Mouse (Mus musculus): Measurements from ENCODE around the gene Cnnm2. TPM values are rescaled to one million over a fixed set of nuclear protein-coding genes. Genes with fewer than 3 reads are reported as not detected.

Cnnm2 gene
- polyA plus RNA-seq, 1 experiment from 2014 or later = 1.9 TPM

DNA sequence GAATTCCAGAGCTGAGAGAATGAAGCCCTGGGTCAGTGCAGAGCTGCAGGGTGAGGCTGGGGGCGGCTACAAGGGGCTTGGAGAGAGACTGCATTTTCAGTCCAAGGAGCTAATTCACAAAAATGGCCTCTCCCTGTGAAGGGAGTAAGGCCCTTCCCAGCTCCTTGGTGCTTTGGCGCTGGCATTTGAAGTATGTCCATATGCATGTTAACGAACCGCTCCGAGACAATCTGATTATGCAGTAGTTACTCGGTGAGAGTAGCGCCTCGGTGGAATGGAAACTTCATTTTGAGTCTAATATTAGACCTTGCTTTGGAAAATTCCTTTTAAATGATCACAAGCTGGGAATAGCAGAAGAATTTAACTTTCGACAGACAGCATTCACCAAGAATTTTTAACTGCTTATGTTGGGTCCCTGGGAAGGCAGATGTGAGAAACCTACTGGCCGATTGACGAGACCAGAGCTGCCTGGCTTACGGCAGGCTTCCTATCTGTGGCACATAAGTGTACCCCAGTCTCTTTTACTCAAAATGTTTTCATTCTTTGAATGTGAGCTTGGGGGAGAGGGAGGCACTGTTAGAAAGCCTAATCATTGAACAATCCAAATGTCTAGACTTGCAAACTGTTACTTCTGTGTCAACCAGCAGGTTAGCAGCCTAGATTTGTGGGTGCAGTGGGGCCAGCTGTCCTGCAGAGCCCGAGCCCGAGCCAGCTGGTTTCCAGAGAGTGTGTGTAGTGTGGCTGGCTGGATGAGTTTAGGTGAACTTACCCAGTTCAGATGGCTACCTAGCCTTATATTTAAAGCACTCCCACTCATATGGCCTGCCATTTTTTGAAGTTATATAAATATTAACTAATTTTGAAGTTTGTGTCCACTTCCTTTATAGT lies 87.2 kb downstream of the Cnnm2 start:
- Histone ChIP-seq H3K4me2 (no peak overlapping the region), H3K4me1 (replicated peaks; ENCODE audit: control insufficient read depth, insufficient read depth, low read length) (peaks cover 40% of the 10 kb centered on the region), H3K9me3 (ENCODE audit: control insufficient read depth, low read length) (no peaks in the 10 kb centered on the region), H3K9ac (ENCODE audit: low read depth, low read length) (peak overlapping the region; percentile 3; the same call in 1 of the 2 replicates), H3K4me3 (ENCODE audit: low read depth, low read length) (no peak overlapping the region), H3K27me3 (replicated peaks; ENCODE audit: control insufficient read depth, insufficient read depth, low read length) (no peaks in the 10 kb centered on the region), H3K36me3 (ENCODE audit: control insufficient read depth, insufficient read depth, low read length) (no peaks in the 10 kb centered on the region), H3K27ac (ENCODE audit: low read depth, low read length) (peak overlapping the region; percentile 82)
- WGBS = 75% methylated on average over 14 of the region's 14 CpGs
- ATAC-seq (replicated peaks; ENCODE audit: low FRiP score) = peak; percentile 55
- no peak for DNase-seq (ENCODE audit: low spot score)

GRCm38 (mm10) chr19:46849443-46849997 lies 88.1 kb downstream of the Cnnm2 start:
- peak; percentile 96 for ATAC-seq (replicated peaks; ENCODE audit: low FRiP score)
- H3K9ac ChIP-seq (ENCODE audit: low read depth, low read length) = 0 out of 2 replicates have a peak overlapping the region, but pooled peaks have one; percentile 1
- H3K4me3 ChIP-seq (ENCODE audit: low read depth, low read length) = no peak overlapping the region

DNA sequence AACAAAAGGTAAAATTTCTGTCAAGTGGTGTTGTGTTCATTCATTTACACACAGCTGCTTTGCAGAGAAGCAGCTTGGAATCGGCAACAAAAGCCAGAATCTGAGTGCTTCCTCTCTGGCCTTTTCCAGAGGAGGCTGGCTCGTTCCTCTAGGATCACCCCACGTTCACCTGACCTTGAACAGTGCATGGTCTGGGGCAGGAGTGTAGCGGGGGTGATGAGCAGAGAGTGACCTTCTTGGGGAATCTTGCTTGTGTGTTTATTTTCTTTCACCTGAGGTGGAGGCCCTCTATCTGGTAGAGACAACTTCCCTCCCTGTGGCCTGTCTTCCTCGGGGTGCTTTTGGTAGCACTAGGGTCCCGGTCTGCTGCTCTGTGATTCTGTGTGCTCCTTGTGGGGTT lies 94.8 kb downstream of the Cnnm2 start:
- H3K9ac ChIP-seq (ENCODE audit: low read depth, low read length) = no peak overlapping the region
- no peaks in the 10 kb centered on the region for H3K9me3 ChIP-seq (ENCODE audit: control insufficient read depth, low read length)
- no peak overlapping the region for H3K27ac ChIP-seq (ENCODE audit: low read depth, low read length)
- DNase-seq (ENCODE audit: low spot score) (no peak), ATAC-seq (replicated peaks; ENCODE audit: low FRiP score) (no peak)
- no peak overlapping the region for H3K4me2 ChIP-seq
- no peak overlapping the region for H3K4me3 ChIP-seq (ENCODE audit: low read depth, low read length)
- H3K36me3 ChIP-seq (ENCODE audit: control insufficient read depth, insufficient read depth, low read length) = no peaks in the 10 kb centered on the region
- no peaks in the 10 kb centered on the region for H3K27me3 ChIP-seq (replicated peaks; ENCODE audit: control insufficient read depth, insufficient read depth, low read length)
- H3K4me1 ChIP-seq (replicated peaks; ENCODE audit: control insufficient read depth, insufficient read depth, low read length) = peaks cover 33% of the 10 kb centered on the region
- WGBS = 46% methylated on average over 6 of the region's 6 CpGs

More at GRCm38 (mm10) chr19:46849443-46849997, 88.1 kb downstream of the Cnnm2 start:
- Histone ChIP-seq H3K4me1 (replicated peaks; ENCODE audit: control insufficient read depth, insufficient read depth, low read length) (peaks cover 44% of the 10 kb centered on the region), H3K4me2 (peak overlapping the region; percentile 31), H3K27me3 (replicated peaks; ENCODE audit: control insufficient read depth, insufficient read depth, low read length) (no peaks in the 10 kb centered on the region), H3K9me3 (ENCODE audit: control insufficient read depth, low read length) (no peaks in the 10 kb centered on the region), H3K36me3 (ENCODE audit: control insufficient read depth, insufficient read depth, low read length) (no peaks in the 10 kb centered on the region), H3K27ac (ENCODE audit: low read depth, low read length) (peak overlapping the region; percentile 76)
- DNase-seq (ENCODE audit: low spot score) = no peak
- WGBS = 43% methylated on average over 9 of the region's 9 CpGs

- DNase-seq (ENCODE audit: low spot score) (no peak), ATAC-seq (replicated peaks; ENCODE audit: low FRiP score) (no peak)
- H3K27ac ChIP-seq (ENCODE audit: low read depth, low read length) = no peak overlapping the region
- H3K4me1 ChIP-seq (replicated peaks; ENCODE audit: control insufficient read depth, insufficient read depth, low read length) = peaks cover 37% of the 10 kb centered on the region
- H3K27me3 ChIP-seq (replicated peaks; ENCODE audit: control insufficient read depth, insufficient read depth, low read length) = no peaks in the 10 kb centered on the region
- H3K4me2 ChIP-seq = no peak overlapping the region
- no peaks in the 10 kb centered on the region for H3K9me3 ChIP-seq (ENCODE audit: control insufficient read depth, low read length)
- no peaks in the 10 kb centered on the region for H3K36me3 ChIP-seq (ENCODE audit: control insufficient read depth, insufficient read depth, low read length)
- no peak overlapping the region for H3K9ac ChIP-seq (ENCODE audit: low read depth, low read length)
- H3K4me3 ChIP-seq (ENCODE audit: low read depth, low read length) = no peak overlapping the region
- WGBS = 40% methylated on average over 10 of the region's 10 CpGs
Measured at GRCm38 (mm10) chr19:46856780-46857179, 95.4 kb downstream of the Cnnm2 start.

DNA sequence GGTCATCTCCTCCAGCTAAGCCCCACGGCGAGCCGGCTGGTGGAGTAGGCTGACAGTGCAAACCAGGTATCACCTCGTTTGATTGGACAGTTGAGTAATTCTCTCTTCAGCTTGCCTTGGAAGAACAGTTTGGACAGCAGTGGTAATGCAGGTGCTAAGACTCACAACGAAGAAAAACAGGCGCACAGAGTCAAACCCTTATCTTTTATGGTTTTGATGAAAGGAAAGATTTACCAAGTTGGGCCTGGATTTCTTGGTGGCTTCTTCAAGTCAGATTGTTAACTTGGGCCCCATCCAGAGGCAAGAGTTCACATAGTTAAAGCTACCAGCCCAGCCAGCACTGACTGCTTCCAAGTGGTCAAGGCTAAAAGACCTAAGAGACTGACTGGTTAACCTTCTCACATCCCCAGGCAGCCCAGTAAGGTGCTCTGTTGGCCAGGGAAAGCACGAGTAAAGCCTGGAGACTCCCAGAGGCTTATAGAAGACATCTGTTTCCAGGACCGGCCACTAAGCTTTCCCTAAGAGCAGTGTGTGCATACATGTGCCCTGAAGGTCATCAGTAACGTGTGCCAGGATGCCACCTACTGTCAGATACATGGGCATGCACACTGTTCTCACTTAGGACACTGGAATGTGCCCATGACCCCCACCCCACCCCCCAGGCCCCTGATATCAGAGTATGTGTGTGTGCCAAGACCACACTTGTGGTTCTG lies 96.0 kb downstream of the Cnnm2 start:
- H3K27ac ChIP-seq (ENCODE audit: low read depth, low read length) = no peak overlapping the region
- H3K9ac ChIP-seq (ENCODE audit: low read depth, low read length) = no peak overlapping the region
- no peaks in the 10 kb centered on the region for H3K27me3 ChIP-seq (replicated peaks; ENCODE audit: control insufficient read depth, insufficient read depth, low read length)
- DNase-seq (ENCODE audit: low spot score) = no peak
- ATAC-seq (replicated peaks; ENCODE audit: low FRiP score) = peak; percentile 52; the same call in 1 of the 2 replicates
- no peaks in the 10 kb centered on the region for H3K36me3 ChIP-seq (ENCODE audit: control insufficient read depth, insufficient read depth, low read length)
- no peak overlapping the region for H3K4me3 ChIP-seq (ENCODE audit: low read depth, low read length)
- H3K4me1 ChIP-seq (replicated peaks; ENCODE audit: control insufficient read depth, insufficient read depth, low read length) = peaks cover 44% of the 10 kb centered on the region
- no peaks in the 10 kb centered on the region for H3K9me3 ChIP-seq (ENCODE audit: control insufficient read depth, low read length)
- H3K4me2 ChIP-seq = no peak overlapping the region
- WGBS = 62% methylated on average over 9 of the region's 9 CpGs

- no peaks in the 10 kb centered on the region for H3K9me3 ChIP-seq (ENCODE audit: control insufficient read depth, low read length)
- H3K27ac ChIP-seq (ENCODE audit: low read depth, low read length) = no peak overlapping the region
- H3K36me3 ChIP-seq (ENCODE audit: control insufficient read depth, insufficient read depth, low read length) = no peaks in the 10 kb centered on the region
- H3K27me3 ChIP-seq (replicated peaks; ENCODE audit: control insufficient read depth, insufficient read depth, low read length) = no peaks in the 10 kb centered on the region
- H3K9ac ChIP-seq (ENCODE audit: low read depth, low read length) = no peak overlapping the region
- no peak overlapping the region for H3K4me2 ChIP-seq
- peaks cover 52% of the 10 kb centered on the region for H3K4me1 ChIP-seq (replicated peaks; ENCODE audit: control insufficient read depth, insufficient read depth, low read length)
- H3K4me3 ChIP-seq (ENCODE audit: low read depth, low read length) = no peak overlapping the region
- 81% methylated on average over 7 of the region's 7 CpGs for WGBS
- ATAC-seq (replicated peaks; ENCODE audit: low FRiP score) (no peak), DNase-seq (ENCODE audit: low spot score) (no peak)
Measured at GRCm38 (mm10) chr19:46858200-46858599, 96.8 kb downstream of the Cnnm2 start.

DNA sequence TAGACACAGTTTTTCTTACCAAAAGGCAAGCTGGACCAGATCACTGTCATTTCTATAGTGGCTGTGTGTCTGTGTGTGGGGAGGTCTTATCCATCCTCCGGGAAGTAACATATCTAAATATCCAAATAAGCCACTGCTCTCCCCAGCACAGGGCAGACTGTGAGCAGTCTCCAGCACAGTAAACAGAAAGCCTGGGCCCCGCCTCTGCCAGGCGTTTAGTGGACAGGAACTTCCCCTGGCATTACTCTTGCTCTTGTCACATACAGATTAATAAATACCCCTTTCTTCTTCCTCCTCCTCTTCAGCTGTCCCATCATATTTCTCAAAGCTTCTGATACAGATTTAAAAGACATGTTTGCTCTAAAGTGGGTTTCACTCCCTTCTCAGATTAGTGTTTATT lies 101.2 kb downstream of the Cnnm2 start:
- Histone ChIP-seq H3K4me1 (replicated peaks; ENCODE audit: control insufficient read depth, insufficient read depth, low read length) (peaks cover 54% of the 10 kb centered on the region), H3K36me3 (ENCODE audit: control insufficient read depth, insufficient read depth, low read length) (no peaks in the 10 kb centered on the region), H3K9ac (ENCODE audit: low read depth, low read length) (no peak overlapping the region; the same call in 1 of the 2 replicates), H3K4me2 (peak overlapping the region; percentile 51; the same call in 1 of the 2 replicates), H3K27me3 (replicated peaks; ENCODE audit: control insufficient read depth, insufficient read depth, low read length) (no peaks in the 10 kb centered on the region), H3K4me3 (ENCODE audit: low read depth, low read length) (no peak overlapping the region), H3K9me3 (ENCODE audit: control insufficient read depth, low read length) (no peaks in the 10 kb centered on the region), H3K27ac (ENCODE audit: low read depth, low read length) (peak overlapping the region; percentile 37; the same call in 1 of the 2 replicates)
- 38% methylated on average over 3 of the region's 3 CpGs for WGBS
- DNase-seq (ENCODE audit: low spot score) (no peak), ATAC-seq (replicated peaks; ENCODE audit: low FRiP score) (no peak)

GRCm38 (mm10) chr19:46863236-46863927 lies 102.0 kb downstream of the Cnnm2 start:
- H3K27me3 ChIP-seq (replicated peaks; ENCODE audit: control insufficient read depth, insufficient read depth, low read length) = no peaks in the 10 kb centered on the region
- peak overlapping the region; percentile 49 for H3K9ac ChIP-seq (ENCODE audit: low read depth, low read length)
- DNase-seq (ENCODE audit: low spot score) = no peak
- H3K36me3 ChIP-seq (ENCODE audit: control insufficient read depth, insufficient read depth, low read length) = no peaks in the 10 kb centered on the region
- WGBS = 43% methylated on average over 17 of the region's 17 CpGs
- H3K27ac ChIP-seq (ENCODE audit: low read depth, low read length) = peak overlapping the region; percentile 53; the same call in 1 of the 2 replicates
- no peaks in the 10 kb centered on the region for H3K9me3 ChIP-seq (ENCODE audit: control insufficient read depth, low read length)
- H3K4me2 ChIP-seq = peak overlapping the region; percentile 51
- ATAC-seq (replicated peaks; ENCODE audit: low FRiP score) = peak; percentile 65
- H3K4me1 ChIP-seq (replicated peaks; ENCODE audit: control insufficient read depth, insufficient read depth, low read length) = peaks cover 53% of the 10 kb centered on the region
- H3K4me3 ChIP-seq (ENCODE audit: low read depth, low read length) = no peak overlapping the region
